Mouse (Mus musculus) B cell, adult 67 days (primary cell): ENCODE results near the gene Olfr13. TPM values are rescaled to one million over a fixed set of nuclear protein-coding genes. Genes with fewer than 3 reads are reported as not detected.

ENCODE experiments used
- total RNA-seq, 2 experiments: library from RNA; stranded (reverse); gene quantifications; 4 replicates each; pipeline ENCODE4 v1.2.4; 2023

Gene Olfr13
- not detected for total RNA-seq

GRCm38 (mm10) chr6:43171840-43172239 is at the start of gene Olfr13:
Gene Olfr13 (plus strand): TSS chr6:43172140.

GRCm38 (mm10) chr6:43146267-43146666 is 25.7 kb upstream of the Olfr13 start, which contains the start of gene Olfr237-ps1:
Gene Olfr237-ps1 (plus strand): TSS chr6:43146567.

GRCm38 (mm10) chr6:43162982-43163381 is 9.0 kb upstream of the Olfr13 start, which contains the start of gene Olfr437:
Gene Olfr437 (plus strand): TSS chr6:43163282.

DNA sequence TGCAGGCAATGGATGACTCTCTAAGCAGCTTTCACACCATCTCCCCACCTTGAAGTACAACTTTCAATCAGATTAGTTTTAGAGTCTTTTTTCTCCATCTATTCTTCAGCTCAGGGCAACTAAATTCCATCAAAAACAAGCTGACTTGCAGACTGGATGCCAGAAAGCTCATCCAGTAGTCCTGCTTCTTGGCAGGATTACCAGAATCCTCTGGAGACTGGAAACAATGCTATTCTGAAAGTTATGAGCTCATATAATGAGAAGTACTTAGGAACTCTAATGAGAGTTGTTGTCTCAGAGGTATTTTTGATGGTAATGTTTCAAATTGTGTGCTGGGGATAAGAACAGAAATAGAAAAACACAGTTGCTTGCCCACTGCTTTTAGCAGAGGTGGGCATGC is 24.8 kb downstream of the Olfr13 start, which contains the start of gene Olfr435:
TSS of gene Olfr435 (plus strand) at position 366 of the 400 bp plus-strand sequence.

GRCm38 (mm10) chr6:43212873-43213272 is 40.9 kb downstream of the Olfr13 start, which contains the start of gene Olfr434:
Gene Olfr434 (plus strand): TSS chr6:43213021.

Other genes starting within 250 kb of the Olfr13 start
- not detected for gene Olfr444, start 223.1 kb upstream of the Olfr13 start, total RNA-seq
- gene Olfr441, start 65.8 kb upstream of the Olfr13 start, total RNA-seq, result not detected
- gene Olfr237-ps1, start 25.6 kb upstream of the Olfr13 start, total RNA-seq, result not detected
- not detected for gene Olfr437, start 8.9 kb upstream of the Olfr13 start, total RNA-seq
- gene Olfr435, start 25.0 kb downstream of the Olfr13 start, total RNA-seq, result not detected
- gene Olfr434, start 40.9 kb downstream of the Olfr13 start, total RNA-seq, result not detected
- gene Olfr47, start 59.4 kb downstream of the Olfr13 start, total RNA-seq, result not detected
- gene Arhgef5, start 93.4 kb downstream of the Olfr13 start, total RNA-seq, result under 1 TPM; 0.17 to 0.18 TPM
- gene Nobox, start 137.4 kb downstream of the Olfr13 start, total RNA-seq, result not detected